Mouse (Mus musculus): ENCODE measurements around the gene Clasp1.

- TF ChIP-seq CTCF (IDR thresholded peaks at IDR 0.05; ENCODE audit: control insufficient read depth, insufficient read depth, low read length) (no peak), POLR2A (IDR thresholded peaks at IDR 0.05; ENCODE audit: borderline replicate concordance, control insufficient read depth, low read depth, low read length) (no peak)
Measured at GRCm38 (mm10) chr1:118626452-118626851, 237.6 kb downstream of the Clasp1 start.
